ENCODE assay signal across 8 mouse cellular contexts in genomic region chr5:3341931-3342770, GRCm38 (mm10). TPM values are rescaled to one million over a fixed set of nuclear protein-coding genes. Genes with fewer than 3 reads are reported as not detected.
DNase-seq lines count a peak whose midpoint lies in the region; TF ChIP-seq lines count a peak whose summit lies in the region.

No protein-coding gene starts in this region.

- peak overlapping the region; percentile 60 for H3K4me3 ChIP-seq in embryonic fibroblast, embryonic 13.5 days (ENCODE audit: insufficient read depth, low read length)

- TF ChIP-seq CTCF in embryonic fibroblast, embryonic 13.5 days (IDR thresholded peaks at IDR 0.05; ENCODE audit: borderline replicate concordance, insufficient read depth, low read length) = no peak

- H3K4me1 ChIP-seq in embryonic fibroblast, embryonic 13.5 days (ENCODE audit: control insufficient read depth, insufficient read depth, low read length) = no peaks in the 10 kb centered on the region

- H3K27ac ChIP-seq in embryonic fibroblast, embryonic 13.5 days (ENCODE audit: insufficient read depth, low read length) = peak overlapping the region; percentile 77; the same call in 1 of the 2 replicates

- TF ChIP-seq POLR2A in embryonic fibroblast, embryonic 13.5 days (IDR thresholded peaks at IDR 0.05; ENCODE audit: low read depth, low read length) = no peak; the same call in 1 of the 2 replicates

- intact Hi-C loops in heart, postnatal 10 days (cut with DNase I) = loop anchor here (2.0 to 5.0 kb wide), 3 partner anchors 90 to 197 kb away; no protein-coding TSS in a partner anchor

- peak; percentile 82 for DNase-seq in A20 (ENCODE audit: low read depth, low spot score)
- DNase-seq in adrenal gland, adult (ENCODE audit: inconsistent age in 2 of 2, low spot score in 1 of 2) = peak; percentile 62 to 89
- DNase-seq in heart, postnatal 10 days = peak; percentile 67 to 73
- DNase-seq in kidney, postnatal 4 days = peak; percentile 60 to 82
- DNase-seq in lung, postnatal 14 days = peak; percentile 55
- peak; percentile 71 for DNase-seq in retina, embryonic 14.5 days (ENCODE audit: low spot score)
- peak; percentile 80 for DNase-seq in thymus, postnatal 4 days

RNA-seq across cellular contexts. Expression of gene Cdk6, which starts 0.9 kb away (rescaled TPM):
- 30.5 and 31.4 TPM in 2 replicates for polyA plus RNA-seq in embryonic fibroblast, embryonic 13.5 days (2011; ENCODE audit: insufficient read length, low read depth, missing spikeins)
- 10 to 100 TPM; 41.9 to 48.2 TPM for total RNA-seq in heart, postnatal 10 days (2021)

Comparison
In these comparisons a context has a peak if more than half of its experiments do, and no peak if none do; other contexts are left out.
1. Peak in every context shown above with its lines: DNase-seq, H3K4me3 ChIP-seq and H3K27ac ChIP-seq.